Mouse (Mus musculus): ENCODE data around the gene Spdef. TPM values are rescaled to one million over a fixed set of nuclear protein-coding genes. Genes with fewer than 3 reads are reported as not detected.

Gene Spdef
- polyA plus RNA-seq, 1 experiment from 2014 or later: 0.33 TPM

Other genes with a start within 250 kb of the Spdef start
- gene Grm4, start 207.6 kb downstream of the Spdef start, polyA plus RNA-seq (2016; fragmentation: Nextera tagmentation; extraction: Ambion mirVana): 0.02 and 0.34 TPM in 2 replicates
- 438 and 609 TPM in 2 replicates for gene Hmga1, start 172.5 kb downstream of the Spdef start, polyA plus RNA-seq (2016; fragmentation: Nextera tagmentation; extraction: Ambion mirVana)
- gene AI413582, start 163.2 kb downstream of the Spdef start, polyA plus RNA-seq (2016; fragmentation: Nextera tagmentation; extraction: Ambion mirVana): 19.7 and 21.0 TPM in 2 replicates
- gene Nudt3, start 105.5 kb downstream of the Spdef start, polyA plus RNA-seq (2016; fragmentation: Nextera tagmentation; extraction: Ambion mirVana): 89.7 and 107 TPM in 2 replicates
- gene RPS10-NUDT3, start 93.7 kb downstream of the Spdef start, polyA plus RNA-seq (2016; fragmentation: Nextera tagmentation; extraction: Ambion mirVana): not detected in 2 replicates
- 629 and 734 TPM in 2 replicates for gene Rps10, start 92.3 kb downstream of the Spdef start, polyA plus RNA-seq (2016; fragmentation: Nextera tagmentation; extraction: Ambion mirVana)
- gene Pacsin1, start 73.4 kb downstream of the Spdef start, polyA plus RNA-seq (2016; fragmentation: Nextera tagmentation; extraction: Ambion mirVana): 2.1 and 3.3 TPM in 2 replicates
- gene D17Wsu92e, start 91.7 kb upstream of the Spdef start, polyA plus RNA-seq (2016; fragmentation: Nextera tagmentation; extraction: Ambion mirVana): 11.9 and 17.2 TPM in 2 replicates
- 266 and 331 TPM in 2 replicates for gene Snrpc, start 109.2 kb upstream of the Spdef start, polyA plus RNA-seq (2016; fragmentation: Nextera tagmentation; extraction: Ambion mirVana)
- gene Uhrf1bp1, start 127.5 kb upstream of the Spdef start, polyA plus RNA-seq (2016; fragmentation: Nextera tagmentation; extraction: Ambion mirVana): 5.0 and 6.2 TPM in 2 replicates
- gene Anks1, start 180.4 kb upstream of the Spdef start, polyA plus RNA-seq (2016; fragmentation: Nextera tagmentation; extraction: Ambion mirVana): 9.2 and 10.4 TPM in 2 replicates
- 52.5 and 64.0 TPM in 2 replicates for gene Taf11, start 180.9 kb upstream of the Spdef start, polyA plus RNA-seq (2016; fragmentation: Nextera tagmentation; extraction: Ambion mirVana)

All from heart, embryonic 10.5 days (tissue).